Mouse (Mus musculus): Measurements from ENCODE around the gene Prrg2. TPM values are rescaled to one million over a fixed set of nuclear protein-coding genes. Genes with fewer than 3 reads are reported as not detected.

Gene Prrg2
- polyA plus RNA-seq, 1 experiment from 2014 or later: 20.5 TPM

Small RNA genes within 50 kb of the gene (microRNA-seq; reads per million reads assigned to microRNA genes)
- 0.77 reads per million for gene Mir7054

Other genes starting within 250 kb of the Prrg2 start
- 79.3 and 79.8 TPM in 2 replicates for gene Nup62, start 246.6 kb downstream of the Prrg2 start, polyA plus RNA-seq (2015; fragmentation: Nextera tagmentation; extraction: Ambion mirVana)
- gene Il4i1, start 246.3 kb downstream of the Prrg2 start, polyA plus RNA-seq (2015; fragmentation: Nextera tagmentation; extraction: Ambion mirVana): 1.3 and 1.4 TPM in 2 replicates
- gene Atf5, start 246.0 kb downstream of the Prrg2 start, polyA plus RNA-seq (2015; fragmentation: Nextera tagmentation; extraction: Ambion mirVana): 5.3 and 6.4 TPM in 2 replicates
- 110 and 112 TPM in 2 replicates for gene Akt1s1, start 213.7 kb downstream of the Prrg2 start, polyA plus RNA-seq (2015; fragmentation: Nextera tagmentation; extraction: Ambion mirVana)
- 64.5 and 72.0 TPM in 2 replicates for gene Tbc1d17, start 213.6 kb downstream of the Prrg2 start, polyA plus RNA-seq (2015; fragmentation: Nextera tagmentation; extraction: Ambion mirVana)
- 25.5 and 32.7 TPM in 2 replicates for gene Pnkp, start 205.5 kb downstream of the Prrg2 start, polyA plus RNA-seq (2015; fragmentation: Nextera tagmentation; extraction: Ambion mirVana)
- gene Ptov1, start 192.9 kb downstream of the Prrg2 start, polyA plus RNA-seq (2015; fragmentation: Nextera tagmentation; extraction: Ambion mirVana): 291 and 320 TPM in 2 replicates
- gene Med25, start 170.0 kb downstream of the Prrg2 start, polyA plus RNA-seq (2015; fragmentation: Nextera tagmentation; extraction: Ambion mirVana): 88.7 and 91.0 TPM in 2 replicates
- 22.2 and 24.2 TPM in 2 replicates for gene Fuz, start 166.6 kb downstream of the Prrg2 start, polyA plus RNA-seq (2015; fragmentation: Nextera tagmentation; extraction: Ambion mirVana)
- 61.5 and 61.6 TPM in 2 replicates for gene Ap2a1, start 133.2 kb downstream of the Prrg2 start, polyA plus RNA-seq (2015; fragmentation: Nextera tagmentation; extraction: Ambion mirVana)
- gene Tsks, start 119.5 kb downstream of the Prrg2 start, polyA plus RNA-seq (2015; fragmentation: Nextera tagmentation; extraction: Ambion mirVana): 0.09 and 0.14 TPM in 2 replicates
- gene Cpt1c, start 87.8 kb downstream of the Prrg2 start, polyA plus RNA-seq (2015; fragmentation: Nextera tagmentation; extraction: Ambion mirVana): 19.3 and 19.4 TPM in 2 replicates
- gene Prmt1, start 76.1 kb downstream of the Prrg2 start, polyA plus RNA-seq (2015; fragmentation: Nextera tagmentation; extraction: Ambion mirVana): 396 and 430 TPM in 2 replicates
- 89.5 and 94.4 TPM in 2 replicates for gene Irf3, start 65.0 kb downstream of the Prrg2 start, polyA plus RNA-seq (2015; fragmentation: Nextera tagmentation; extraction: Ambion mirVana)
- 47.3 and 47.7 TPM in 2 replicates for gene Bcl2l12, start 64.0 kb downstream of the Prrg2 start, polyA plus RNA-seq (2015; fragmentation: Nextera tagmentation; extraction: Ambion mirVana)
- gene Scaf1, start 46.3 kb downstream of the Prrg2 start, polyA plus RNA-seq (2015; fragmentation: Nextera tagmentation; extraction: Ambion mirVana): 32.4 and 39.3 TPM in 2 replicates
- 58.0 and 59.8 TPM in 2 replicates for gene Rras, start 44.7 kb downstream of the Prrg2 start, polyA plus RNA-seq (2015; fragmentation: Nextera tagmentation; extraction: Ambion mirVana)
- 9.1 and 9.6 TPM in 2 replicates for gene Prr12, start 9.8 kb downstream of the Prrg2 start, polyA plus RNA-seq (2015; fragmentation: Nextera tagmentation; extraction: Ambion mirVana)
- gene Nosip, start 248 bp downstream of the Prrg2 start, polyA plus RNA-seq (2015; fragmentation: Nextera tagmentation; extraction: Ambion mirVana): 52.8 and 55.5 TPM in 2 replicates
- 320 and 325 TPM in 2 replicates for gene Rcn3, start 29.5 kb upstream of the Prrg2 start, polyA plus RNA-seq (2015; fragmentation: Nextera tagmentation; extraction: Ambion mirVana)
- gene Fcgrt, start 41.2 kb upstream of the Prrg2 start, polyA plus RNA-seq (2015; fragmentation: Nextera tagmentation; extraction: Ambion mirVana): 92.1 and 94.1 TPM in 2 replicates
- 1,420 and 1,462 TPM in 2 replicates for gene Rps11, start 61.8 kb upstream of the Prrg2 start, polyA plus RNA-seq (2015; fragmentation: Nextera tagmentation; extraction: Ambion mirVana)
- 1,296 and 1,308 TPM in 2 replicates for gene Rpl13a, start 66.1 kb upstream of the Prrg2 start, polyA plus RNA-seq (2015; fragmentation: Nextera tagmentation; extraction: Ambion mirVana)
- gene Gm45713, start 73.6 kb upstream of the Prrg2 start, polyA plus RNA-seq (2015; fragmentation: Nextera tagmentation; extraction: Ambion mirVana): 0.42 TPM in 1 of 2 replicates, not detected in the other
- gene Flt3l, start 73.8 kb upstream of the Prrg2 start, polyA plus RNA-seq (2015; fragmentation: Nextera tagmentation; extraction: Ambion mirVana): 2.2 and 2.5 TPM in 2 replicates
- 80.3 and 90.0 TPM in 2 replicates for gene Pih1d1, start 91.6 kb upstream of the Prrg2 start, polyA plus RNA-seq (2015; fragmentation: Nextera tagmentation; extraction: Ambion mirVana)
- gene Aldh16a1, start 91.9 kb upstream of the Prrg2 start, polyA plus RNA-seq (2015; fragmentation: Nextera tagmentation; extraction: Ambion mirVana): 49.3 and 58.7 TPM in 2 replicates
- gene Slc17a7, start 101.3 kb upstream of the Prrg2 start, polyA plus RNA-seq (2015; fragmentation: Nextera tagmentation; extraction: Ambion mirVana): 0.13 TPM in 1 of 2 replicates, not detected in the other
- not detected in 2 replicates for gene Gfy, start 116.9 kb upstream of the Prrg2 start, polyA plus RNA-seq (2015; fragmentation: Nextera tagmentation; extraction: Ambion mirVana)
- gene Pth2, start 118.3 kb upstream of the Prrg2 start, polyA plus RNA-seq (2015; fragmentation: Nextera tagmentation; extraction: Ambion mirVana): not detected in 2 replicates
- gene Ccdc155, start 142.2 kb upstream of the Prrg2 start, polyA plus RNA-seq (2015; fragmentation: Nextera tagmentation; extraction: Ambion mirVana): 0.55 and 0.64 TPM in 2 replicates
- gene Dkkl1, start 149.5 kb upstream of the Prrg2 start, polyA plus RNA-seq (2015; fragmentation: Nextera tagmentation; extraction: Ambion mirVana): 1.1 and 1.4 TPM in 2 replicates
- gene Tead2, start 153.1 kb upstream of the Prrg2 start, polyA plus RNA-seq (2015; fragmentation: Nextera tagmentation; extraction: Ambion mirVana): 123 and 141 TPM in 2 replicates
- 4.2 and 7.1 TPM in 2 replicates for gene Cd37, start 176.4 kb upstream of the Prrg2 start, polyA plus RNA-seq (2015; fragmentation: Nextera tagmentation; extraction: Ambion mirVana)
- not detected in 2 replicates for gene Slc6a16, start 178.4 kb upstream of the Prrg2 start, polyA plus RNA-seq (2015; fragmentation: Nextera tagmentation; extraction: Ambion mirVana)
- not detected in 2 replicates for gene Slc6a21, start 214.8 kb upstream of the Prrg2 start, polyA plus RNA-seq (2015; fragmentation: Nextera tagmentation; extraction: Ambion mirVana)